Mouse (Mus musculus): Measurements from ENCODE around the gene Tnnt1.
A peak's percentile ranks its signal among the peaks of the same experiment; 100 is the strongest.

Gene Tnnt1

DNA sequence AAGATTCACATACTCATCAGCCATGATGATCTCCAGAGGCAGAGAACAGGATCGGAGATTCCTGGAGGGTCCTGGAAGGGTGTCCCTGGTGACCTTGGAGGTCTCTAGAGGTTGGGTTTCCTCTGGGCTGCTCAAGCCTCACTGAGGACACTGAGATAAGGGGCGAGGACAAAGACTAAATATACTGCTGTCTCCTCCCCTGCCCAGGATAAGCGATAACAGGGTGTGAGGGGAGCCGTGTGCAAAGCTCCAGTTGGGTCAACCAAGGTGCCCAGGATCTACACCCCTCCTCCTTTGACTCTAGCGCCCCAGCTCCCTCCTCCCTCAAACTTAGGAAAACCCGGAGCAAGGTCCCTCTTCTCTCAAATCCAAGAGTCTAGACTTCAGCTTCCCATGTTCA, 6.1 kb upstream of the Tnnt1 start:
- DNase-seq (ENCODE audit: low read depth in 2 of 2, low spot score in 2 of 2), result no peak

DNA sequence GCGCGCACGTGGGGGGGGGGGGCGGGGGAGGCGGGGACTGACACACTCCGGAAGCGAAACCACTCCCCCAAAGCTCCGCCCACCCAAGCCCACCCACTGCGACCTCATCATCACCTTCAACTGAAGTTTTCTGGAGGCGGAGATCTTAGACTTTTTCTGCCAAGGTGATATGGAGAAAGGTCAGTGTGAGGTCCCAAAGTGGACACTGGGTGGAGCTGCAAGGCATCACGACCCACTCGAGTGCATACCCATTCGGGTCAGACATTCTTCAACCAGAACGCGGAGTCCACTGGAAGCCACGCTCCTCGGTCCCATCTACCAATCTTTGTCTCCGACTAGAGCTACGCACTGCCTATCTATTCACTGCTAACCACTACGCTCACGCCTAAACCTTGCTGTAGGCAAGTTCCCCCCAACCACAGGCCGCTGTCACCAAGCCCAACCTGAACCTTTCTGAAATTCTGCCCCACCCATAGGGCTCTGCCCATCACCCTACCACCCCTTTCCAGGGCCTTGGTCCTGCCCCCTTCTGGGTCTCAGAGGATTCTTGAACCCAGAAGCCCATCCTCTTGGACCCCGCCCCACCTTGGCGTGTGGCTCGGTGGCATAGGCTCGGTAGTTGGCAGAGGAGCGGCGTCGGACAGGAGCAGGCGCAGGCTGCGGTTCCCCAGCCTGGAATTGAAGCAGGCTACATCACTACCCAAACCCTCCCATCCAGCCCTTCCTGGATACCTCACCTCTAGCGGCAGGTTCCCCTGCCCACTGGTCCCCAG, 5.2 kb upstream of the Tnnt1 start:
- no peak for DNase-seq (ENCODE audit: low read depth in 2 of 2, low spot score in 2 of 2)

DNA sequence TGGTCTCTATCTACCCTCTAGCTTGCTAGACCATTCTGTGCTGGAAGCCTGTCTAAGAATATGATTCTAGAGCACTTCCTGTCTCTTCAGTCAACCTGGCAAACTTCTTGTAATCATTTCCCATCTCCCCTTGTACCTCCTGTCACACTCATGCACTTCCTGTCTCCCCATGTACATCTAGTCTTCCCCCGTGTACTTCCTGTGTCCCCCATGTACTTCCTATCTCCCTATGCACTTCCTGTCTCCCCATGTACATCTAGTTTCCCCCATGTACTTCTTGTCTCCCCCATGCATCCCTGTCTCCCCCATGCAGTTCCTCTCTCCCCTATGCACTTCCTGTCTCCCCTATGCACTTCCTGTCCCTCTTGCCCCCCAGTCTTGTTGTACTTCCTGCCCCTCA, 2.3 kb upstream of the Tnnt1 start:
- DNase-seq (ENCODE audit: low read depth in 2 of 2, low spot score in 2 of 2), result no peak

DNA sequence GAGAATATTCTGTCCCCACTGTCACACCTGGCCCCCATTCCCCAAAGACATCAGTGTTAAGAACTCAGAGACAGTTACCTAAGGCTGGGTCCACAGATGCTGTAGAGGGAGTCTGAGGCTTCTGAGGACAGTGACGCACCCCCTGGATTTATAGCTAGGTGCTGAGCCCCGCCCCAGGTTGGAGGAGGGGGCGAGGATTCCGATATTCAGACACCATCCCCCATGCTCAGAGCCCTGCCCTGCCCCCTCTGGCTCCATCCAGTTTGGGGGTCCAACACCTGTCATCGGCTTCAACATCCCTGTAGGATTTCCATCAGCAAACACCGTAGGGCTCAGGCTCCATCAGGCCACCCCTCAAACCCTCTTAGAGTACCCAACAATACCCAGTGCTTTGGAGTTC, 329 bp downstream of the Tnnt1 start:
- DNase-seq (ENCODE audit: low read depth in 2 of 2, low spot score in 2 of 2), result no peak

- no peak for DNase-seq (ENCODE audit: low read depth in 2 of 2, low spot score in 2 of 2)
Measured at GRCm38 (mm10) chr7:4513829-4514712, 2.1 kb downstream of the Tnnt1 start.

DNA sequence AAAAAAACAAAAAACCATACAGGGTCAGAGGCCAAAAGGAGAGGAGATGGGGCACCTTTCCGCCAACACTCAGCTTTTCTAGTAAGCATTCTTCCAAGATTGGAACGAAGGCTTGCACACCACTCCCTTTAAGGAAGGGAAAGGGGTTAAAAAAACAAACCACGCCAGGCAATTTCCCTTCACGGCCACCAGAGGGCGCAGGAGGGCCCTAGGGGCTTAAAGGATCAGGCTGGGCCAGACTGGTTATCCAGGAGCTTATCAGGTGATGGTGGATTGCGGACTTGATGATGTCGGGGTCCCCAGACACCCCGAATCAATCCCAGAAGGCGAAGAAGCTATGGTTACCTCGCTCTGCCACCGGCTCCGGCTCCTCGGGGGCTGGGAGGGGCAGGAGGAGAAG, 2.9 kb downstream of the Tnnt1 start:
- DNase-seq (ENCODE audit: low read depth in 2 of 2, low spot score in 2 of 2), result peak; percentile 34 to 42

- DNase-seq (ENCODE audit: low read depth in 2 of 2, low spot score in 2 of 2), result no peak
Measured at GRCm38 (mm10) chr7:4511489-4512224, 4.5 kb downstream of the Tnnt1 start.

DNA sequence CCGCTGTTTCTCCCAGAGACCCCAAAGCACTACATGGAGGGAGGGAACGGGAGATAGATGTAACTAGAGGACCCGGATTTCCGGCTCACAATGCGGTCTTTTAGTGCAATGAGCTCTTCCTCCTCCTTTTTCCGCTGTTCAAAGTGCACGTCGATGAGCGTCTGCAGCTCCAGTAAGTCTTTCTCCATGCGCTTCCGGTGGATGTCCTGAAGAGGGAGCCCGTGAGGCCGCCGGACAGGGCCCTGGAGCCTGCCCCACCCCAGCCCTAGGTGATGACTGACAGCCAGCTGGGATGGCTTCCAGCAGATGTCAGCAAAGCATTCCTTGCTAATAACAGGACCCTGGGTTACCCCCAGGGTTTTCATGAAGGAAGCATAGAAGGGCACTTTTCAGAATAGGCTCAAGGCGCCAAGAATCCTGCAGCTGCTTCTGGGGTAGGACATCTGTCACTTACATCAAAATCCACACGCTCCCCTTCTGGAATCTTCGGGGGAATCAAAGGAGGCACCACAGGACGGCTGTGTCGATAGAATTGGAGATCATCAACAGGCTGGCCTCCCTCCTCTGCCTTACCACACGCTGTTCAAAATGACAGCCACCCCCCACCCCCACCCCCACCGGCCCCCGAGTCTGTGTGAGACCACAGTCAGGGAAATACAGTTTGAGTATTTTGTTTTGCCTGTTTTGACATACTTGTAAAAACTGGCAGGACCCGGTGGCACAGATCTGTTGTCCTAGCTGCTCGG, 6.1 kb downstream of the Tnnt1 start:
- DNase-seq (ENCODE audit: low read depth in 2 of 2, low spot score in 2 of 2), result peak; percentile 55 to 73

GRCm38 (mm10) chr7:4508739-4509116, 7.5 kb downstream of the Tnnt1 start:
- no peak for DNase-seq (ENCODE audit: low read depth in 2 of 2, low spot score in 2 of 2)

DNA sequence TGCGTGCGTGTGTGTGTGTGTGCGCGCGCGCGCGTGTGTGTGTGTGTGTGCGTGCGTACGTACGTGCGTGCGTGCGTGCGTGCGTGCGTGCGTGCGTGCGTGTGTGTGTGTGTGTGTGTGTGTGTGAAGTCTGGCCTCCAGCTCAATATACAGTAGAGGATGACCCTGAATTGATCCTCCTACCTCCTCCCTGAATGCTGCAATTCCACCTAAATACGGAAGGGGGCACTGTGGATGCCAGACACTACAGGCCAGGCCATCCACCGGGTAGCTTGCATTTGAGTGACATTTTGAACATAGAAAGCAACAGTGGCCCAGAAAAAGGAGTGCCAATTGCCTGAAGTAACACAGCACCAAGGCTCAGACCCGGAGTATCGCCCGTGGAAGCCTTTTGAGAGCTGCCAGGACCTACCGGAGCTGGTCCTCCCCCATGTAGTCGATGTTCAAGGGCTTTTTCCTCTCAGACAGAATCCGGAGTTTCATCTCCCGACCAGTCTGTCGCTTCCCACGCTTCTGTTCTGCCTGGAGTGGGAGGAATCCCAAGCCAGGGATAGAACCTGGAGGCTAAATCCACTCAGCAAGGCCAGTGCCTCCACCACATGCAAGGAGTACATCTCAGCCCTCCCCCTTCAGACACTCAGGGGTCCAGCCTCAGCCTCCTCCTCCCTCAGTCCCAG, 8.0 kb downstream of the Tnnt1 start:
- DNase-seq (ENCODE audit: low read depth in 2 of 2, low spot score in 2 of 2), result no peak

DNA sequence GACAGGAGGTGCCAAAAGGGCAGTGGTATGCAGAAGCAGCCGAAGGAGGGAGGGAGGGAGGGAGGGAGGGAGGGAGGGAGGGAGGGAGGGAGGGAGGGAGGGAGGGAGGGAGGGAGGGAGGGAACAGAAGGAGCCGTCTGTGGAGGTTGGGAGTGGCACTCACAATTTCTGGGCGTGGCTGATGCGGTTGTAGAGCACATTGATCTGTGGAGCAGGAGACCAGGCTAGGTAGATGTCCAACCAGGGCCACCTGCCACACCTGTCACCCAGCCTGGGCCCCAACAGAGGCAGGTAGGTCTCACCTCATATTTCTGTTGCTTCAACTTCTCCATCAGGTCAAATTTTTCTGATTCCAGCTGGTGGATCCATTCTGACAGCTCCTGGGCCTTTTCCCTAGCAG, 9.0 kb downstream of the Tnnt1 start:
- no peak for DNase-seq (ENCODE audit: low read depth in 2 of 2, low spot score in 2 of 2)

GRCm38 (mm10) chr7:4504646-4505435, 11.3 kb downstream of the Tnnt1 start:
- no peak for DNase-seq (ENCODE audit: low read depth in 2 of 2, low spot score in 2 of 2)

- DNase-seq (ENCODE audit: low read depth in 2 of 2, low spot score in 2 of 2), result no peak
Measured at GRCm38 (mm10) chr7:4503858-4504257, 12.3 kb downstream of the Tnnt1 start.

DNA sequence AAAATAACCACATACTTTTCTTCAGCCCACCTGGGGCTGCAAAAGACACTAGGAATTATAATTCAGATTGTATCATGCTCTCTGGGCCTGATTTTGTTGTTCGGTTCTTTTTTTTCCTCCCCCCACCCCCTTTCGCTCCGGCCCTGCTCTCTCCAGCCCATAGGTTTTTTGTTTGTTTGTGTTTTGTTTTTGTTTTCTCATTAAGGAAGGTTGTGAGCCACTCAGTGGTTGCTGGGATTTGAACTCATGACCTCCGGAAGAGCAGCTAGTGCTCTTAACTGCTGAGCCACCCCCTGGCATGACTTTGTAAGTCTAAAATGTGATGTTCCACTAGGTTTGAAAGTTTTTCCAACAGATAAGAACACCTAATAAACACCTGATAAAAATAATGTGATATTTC, 13.1 kb downstream of the Tnnt1 start:
- DNase-seq (ENCODE audit: low read depth in 2 of 2, low spot score in 2 of 2), result no peak

DNA sequence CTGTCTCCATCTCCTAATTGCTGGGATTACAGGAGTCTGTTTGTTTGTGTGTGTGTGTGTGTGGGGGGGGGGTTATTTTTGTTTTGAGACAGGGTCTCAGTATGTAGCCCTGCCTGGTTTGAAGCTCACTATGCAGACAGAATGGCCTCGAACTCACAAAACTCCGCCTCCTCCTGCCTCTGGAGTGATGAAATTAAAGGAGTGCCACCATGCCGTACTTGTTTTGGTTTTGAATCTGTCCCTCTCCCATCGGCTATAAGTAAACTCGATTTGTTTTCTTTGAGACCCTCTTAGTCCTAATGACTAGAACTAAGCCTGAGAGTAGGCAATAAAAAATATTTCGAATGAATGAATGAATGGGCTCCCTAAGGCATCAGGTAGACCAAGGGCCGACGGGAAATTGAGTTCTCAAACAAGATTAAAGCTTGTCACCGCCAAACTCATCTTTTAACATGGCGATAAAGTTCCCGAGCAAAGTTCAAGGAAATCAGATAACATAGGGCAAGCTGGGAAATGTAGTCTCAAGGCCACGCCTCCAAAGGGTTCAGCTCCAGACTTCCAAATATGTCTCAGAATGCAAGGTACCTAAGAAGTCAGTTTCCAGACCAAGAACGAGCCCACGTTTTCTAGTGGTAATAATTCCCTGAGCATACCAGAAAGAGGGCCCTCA, 13.6 kb downstream of the Tnnt1 start:
- no peak for DNase-seq (ENCODE audit: low read depth in 2 of 2, low spot score in 2 of 2)

- peak; percentile 88 to 93 for DNase-seq (ENCODE audit: low read depth in 2 of 2, low spot score in 2 of 2)
Measured at GRCm38 (mm10) chr7:4501558-4502397, 14.4 kb downstream of the Tnnt1 start, which contains the start of gene Ppp1r12c. TSS of gene Ppp1r12c (minus strand) at chr7:4501680.

DNA sequence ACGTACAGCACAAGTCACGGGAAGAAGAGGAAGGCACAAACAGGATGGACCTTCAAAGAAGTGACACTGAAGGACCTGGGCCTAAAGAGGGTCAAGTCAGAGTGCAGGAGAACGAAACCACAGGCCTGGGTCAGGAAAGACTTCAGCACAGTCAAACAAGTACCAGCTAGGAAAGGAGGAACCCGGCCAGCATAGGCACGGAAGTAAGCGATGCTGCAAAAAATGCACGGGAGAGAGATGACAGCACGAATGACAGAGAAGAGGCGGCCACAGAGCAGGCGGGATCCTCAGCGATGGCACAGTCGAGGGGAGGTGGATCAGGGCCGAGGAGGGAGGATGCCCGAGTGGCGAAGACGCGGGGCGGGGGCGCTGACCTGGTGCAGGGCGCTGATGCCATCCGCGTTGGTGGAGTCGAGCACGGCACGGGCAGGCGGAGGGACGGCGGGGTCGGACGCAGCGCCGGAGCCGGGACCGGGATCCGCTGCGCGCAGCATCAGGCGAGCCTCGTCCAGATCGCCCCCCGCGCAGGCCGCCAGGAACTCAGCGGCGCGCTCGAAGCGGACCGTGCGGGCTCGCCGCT, 15.2 kb downstream of the Tnnt1 start:
- DNase-seq (ENCODE audit: low read depth in 2 of 2, low spot score in 2 of 2), result peak; percentile 40 to 60

- no peak for DNase-seq (ENCODE audit: low read depth in 2 of 2, low spot score in 2 of 2)
Measured at GRCm38 (mm10) chr7:4499034-4499433, 17.1 kb downstream of the Tnnt1 start.

Measured in CD8-positive naive resting alpha-beta T cell, adult 2 months (primary cell).